15 mouse cellular contexts compared by ENCODE assay signal in genomic region chr4:152012109-152012508, GRCm38 (mm10). TPM values are rescaled to one million over a fixed set of nuclear protein-coding genes. Genes with fewer than 3 reads are reported as not detected.
DNase-seq lines count a peak whose midpoint lies in the region; ATAC-seq and TF ChIP-seq lines count a peak whose summit lies in the region.
"Had no signal": no experiment of that assay in that cellular context is flagged by ENCODE, and none has a peak within 500 bp of the region (broad histone marks: within the 10 kb centered on the region; RNA-seq: fewer than 3 reads in every experiment).

No protein-coding gene starts in this region.

- WGBS in heart, embryonic 13.5 days: 78% methylated on average over 16 of the region's 16 CpGs
- WGBS in stomach, postnatal 0 days: 79% methylated on average over 16 of the region's 16 CpGs

- ATAC-seq in heart, embryonic 13.5 days (ENCODE audit: extremely low read depth, insufficient number of reproducible peaks, low FRiP score, low TSS enrichment): no peak
- ATAC-seq in megakaryocyte, adult 5-6 weeks (ENCODE audit: poor library complexity, severe bottlenecking): no peak
- ATAC-seq in stomach, postnatal 0 days (ENCODE audit: low FRiP score, low TSS enrichment): no peak
- ATAC-seq: forebrain, postnatal 0 days had no signal

- no peaks in the 10 kb centered on the region for H3K9me3 ChIP-seq in heart, embryonic 13.5 days
- no peaks in the 10 kb centered on the region for H3K9me3 ChIP-seq in megakaryocyte, embryonic 14.5 days
- no peaks in the 10 kb centered on the region for H3K9me3 ChIP-seq in stomach, postnatal 0 days (ENCODE audit: control insufficient read depth, low read length)
- H3K9me3 ChIP-seq: hindbrain, embryonic 15.5 days had no signal

- no peak for TF ChIP-seq EP300 in stomach, postnatal 0 days (optimal IDR thresholded peaks at IDR 0.05)

- peak overlapping the region; percentile 94 for H3K9ac ChIP-seq in heart, embryonic 13.5 days
- 0 out of 2 replicates have a peak overlapping the region, but pooled peaks have one; percentile 18 for H3K9ac ChIP-seq in stomach, postnatal 0 days (ENCODE audit: low read length)
- H3K9ac ChIP-seq: forebrain, postnatal 0 days; hindbrain, embryonic 15.5 days had no signal

- peak overlapping the region; percentile 99 for H3K4me2 ChIP-seq in heart, embryonic 13.5 days
- peak overlapping the region; percentile 97 for H3K4me2 ChIP-seq in stomach, postnatal 0 days (replicated peaks; ENCODE audit: low read depth)
- H3K4me2 ChIP-seq: hindbrain, embryonic 15.5 days had no signal

- H3K4me3 ChIP-seq in heart, embryonic 13.5 days: peak overlapping the region; percentile 87
- peak overlapping the region; percentile 84 for H3K4me3 ChIP-seq in megakaryocyte, embryonic 14.5 days (replicated peaks)
- H3K4me3 ChIP-seq in stomach, postnatal 0 days (ENCODE audit: low read depth, low read length): no peak overlapping the region
- H3K4me3 ChIP-seq: hindbrain, embryonic 15.5 days had no signal

- no peak for TF ChIP-seq CTCF in stomach, postnatal 0 days (IDR thresholded peaks at IDR 0.05; ENCODE audit: low read depth)

- DNase-seq in cerebellum, adult 11-12 months: peak; percentile 48
- no peak for DNase-seq in cerebellum, adult 9-10 months
- no peak for DNase-seq in heart, postnatal 4 days
- peak; percentile 49 for DNase-seq in stomach, postnatal 0 days (ENCODE audit: low spot score)
- DNase-seq in embryo, embryonic 11 days: no peak
- DNase-seq: forebrain, postnatal 0 days; gastrocnemius, postnatal 36 days; kidney, adult 2 months; kidney, postnatal 4 days had no signal

- peak overlapping the region; percentile 80; the same call in 1 of the 2 replicates for H3K27ac ChIP-seq in heart, embryonic 13.5 days (replicated peaks)
- no peak overlapping the region; the same call in 1 of the 2 replicates for H3K27ac ChIP-seq in stomach, postnatal 0 days (replicated peaks)
- H3K27ac ChIP-seq: hindbrain, embryonic 15.5 days; left cerebral cortex, adult 2 months had no signal

- peaks cover 53% of the 10 kb centered on the region for H3K4me1 ChIP-seq in heart, embryonic 13.5 days
- peaks cover 71% of the 10 kb centered on the region for H3K4me1 ChIP-seq in megakaryocyte, embryonic 14.5 days
- H3K4me1 ChIP-seq in stomach, postnatal 0 days (replicated peaks; ENCODE audit: control insufficient read depth, insufficient read depth): 0 out of 2 replicates have a peak, but pooled peaks cover 4% of the 10 kb centered on the region

- no peaks in the 10 kb centered on the region for H3K27me3 ChIP-seq in heart, embryonic 13.5 days (replicated peaks)
- peaks cover 2% of the 10 kb centered on the region for H3K27me3 ChIP-seq in megakaryocyte, embryonic 14.5 days (replicated peaks)
- H3K27me3 ChIP-seq in stomach, postnatal 0 days (ENCODE audit: control insufficient read depth, insufficient read depth, low read length): no peaks in the 10 kb centered on the region

- H3K36me3 ChIP-seq in heart, embryonic 13.5 days: peaks cover 58% of the 10 kb centered on the region
- peaks cover 64% of the 10 kb centered on the region for H3K36me3 ChIP-seq in megakaryocyte, embryonic 14.5 days (replicated peaks; ENCODE audit: low read length)
- peaks cover 5% of the 10 kb centered on the region for H3K36me3 ChIP-seq in stomach, postnatal 0 days (ENCODE audit: control insufficient read depth, insufficient read depth, low read length)

RNA-seq across cellular contexts. Expression of gene Klhl21, which starts 3.5 kb away (rescaled TPM):
- polyA plus RNA-seq in heart, embryonic 13.5 days (2015; fragmentation: Nextera tagmentation; extraction: Ambion mirVana): 23.2 and 25.9 TPM in 2 replicates
- total RNA-seq in heart, postnatal 4 days (2021): 10 to 100 TPM; 42.3 to 49.2 TPM
- polyA plus RNA-seq in megakaryocyte, embryonic 14.5 days (2012; ENCODE audit: insufficient read depth, low replicate concordance): 4.4 and 7.1 TPM in 2 replicates
- total RNA-seq in megakaryocyte, adult 5-6 weeks (2015): 2.6 and 3.8 TPM in 2 replicates
- 3.1 and 4.1 TPM in 2 replicates for total RNA-seq in megakaryocyte, adult 5-6 weeks (2017)
- 11.2 and 11.9 TPM in 2 replicates for polyA plus RNA-seq in stomach, postnatal 0 days (2015; fragmentation: Nextera tagmentation; extraction: Ambion mirVana)

RNA-seq across cellular contexts. Expression of gene Zbtb48, which starts 15.4 kb away (rescaled TPM):
- polyA plus RNA-seq in heart, embryonic 13.5 days (2015; fragmentation: Nextera tagmentation; extraction: Ambion mirVana): 10.0 and 11.6 TPM in 2 replicates
- total RNA-seq in heart, postnatal 4 days (2021): 10 to 100 TPM; 10.5 to 11.1 TPM
- polyA plus RNA-seq in megakaryocyte, embryonic 14.5 days (2012; ENCODE audit: insufficient read depth, low replicate concordance): 3.8 and 4.3 TPM in 2 replicates
- total RNA-seq in megakaryocyte, adult 5-6 weeks (2015): 6.9 and 8.1 TPM in 2 replicates
- total RNA-seq in megakaryocyte, adult 5-6 weeks (2017): 3.8 and 8.9 TPM in 2 replicates
- polyA plus RNA-seq in stomach, postnatal 0 days (2015; fragmentation: Nextera tagmentation; extraction: Ambion mirVana): 10.1 and 10.6 TPM in 2 replicates

RNA-seq across cellular contexts. Expression of gene Phf13, which starts 16.1 kb away (rescaled TPM):
- polyA plus RNA-seq in heart, embryonic 13.5 days (2015; fragmentation: Nextera tagmentation; extraction: Ambion mirVana): 17.8 and 18.3 TPM in 2 replicates
- total RNA-seq in heart, postnatal 4 days (2021): 10 to 100 TPM; 14.8 to 15.3 TPM
- polyA plus RNA-seq in megakaryocyte, embryonic 14.5 days (2012; ENCODE audit: insufficient read depth, low replicate concordance): 3.9 and 7.9 TPM in 2 replicates
- 3.9 and 5.6 TPM in 2 replicates for total RNA-seq in megakaryocyte, adult 5-6 weeks (2015)
- total RNA-seq in megakaryocyte, adult 5-6 weeks (2017): 4.0 and 4.5 TPM in 2 replicates
- 12.4 and 12.7 TPM in 2 replicates for polyA plus RNA-seq in stomach, postnatal 0 days (2015; fragmentation: Nextera tagmentation; extraction: Ambion mirVana)

RNA-seq across cellular contexts. Expression of gene Thap3, which starts 23.3 kb away (rescaled TPM):
- 26.1 and 28.0 TPM in 2 replicates for polyA plus RNA-seq in heart, embryonic 13.5 days (2015; fragmentation: Nextera tagmentation; extraction: Ambion mirVana)
- total RNA-seq in heart, postnatal 4 days (2021): 10 to 100 TPM; 11.7 to 13.4 TPM
- polyA plus RNA-seq in megakaryocyte, embryonic 14.5 days (2012; ENCODE audit: insufficient read depth, low replicate concordance): 27.3 and 48.0 TPM in 2 replicates
- 9.6 and 11.2 TPM in 2 replicates for total RNA-seq in megakaryocyte, adult 5-6 weeks (2015)
- 10.3 and 12.9 TPM in 2 replicates for total RNA-seq in megakaryocyte, adult 5-6 weeks (2017)
- polyA plus RNA-seq in stomach, postnatal 0 days (2015; fragmentation: Nextera tagmentation; extraction: Ambion mirVana): 22.2 and 23.5 TPM in 2 replicates

RNA-seq across cellular contexts. Expression of gene Tas1r1, which starts 26.3 kb away (rescaled TPM):
- polyA plus RNA-seq in heart, embryonic 13.5 days (2015; fragmentation: Nextera tagmentation; extraction: Ambion mirVana): 0.11 TPM in 1 of 2 replicates, not detected in the other
- total RNA-seq in heart, postnatal 4 days (2021): under 1 TPM; 0.10 to 0.11 TPM
- 0.34 TPM in 1 of 2 replicates, not detected in the other for polyA plus RNA-seq in megakaryocyte, embryonic 14.5 days (2012; ENCODE audit: insufficient read depth, low replicate concordance)
- total RNA-seq in megakaryocyte, adult 5-6 weeks (2015): 0.11 and 0.16 TPM in 2 replicates
- total RNA-seq in megakaryocyte, adult 5-6 weeks (2017): not detected in 2 replicates
- 0.12 and 0.16 TPM in 2 replicates for polyA plus RNA-seq in stomach, postnatal 0 days (2015; fragmentation: Nextera tagmentation; extraction: Ambion mirVana)
- total RNA-seq: adrenal gland, postnatal 14 days had no signal

Comparison
In these comparisons a context has a peak if more than half of its experiments do, and no peak if none do; other contexts are left out.
1. DNase-seq: peak in cerebellum, adult 11-12 months (single experiment) and stomach, postnatal 0 days (single experiment); none in cerebellum, adult 9-10 months (single experiment), heart, postnatal 4 days (single experiment) and embryo, embryonic 11 days (single experiment).